Mouse (Mus musculus) heart, embryonic 16.5 days (tissue): ENCODE measurements around the gene Wap. TPM values are rescaled to one million over a fixed set of nuclear protein-coding genes. Genes with fewer than 3 reads are reported as not detected.
A peak's percentile ranks its signal among the peaks of the same experiment; 100 is the strongest.
"Not testable (repeated sequence)": the region's sequence is repeated elsewhere in the genome, so short reads cannot be mapped to it uniquely, and the experiment has no call there.

Experiments used
- ATAC-seq: fragments of 200-750 bp; cut with Nextera tagmentation; replicated peaks from 2 replicates; pipeline ENCODE4 v1.8.0; 2017; ENCODE audit warnings: moderate number of reproducible peaks; ENCODE audit not compliant: insufficient read depth, low FRiP score; ENCODE audit errors: extremely low read depth
- H3K27ac ChIP-seq: fragments of 300-500 bp; sonication (generic); 2 replicates; pipeline ENCODE4 v1.5.1; 2014; ENCODE audit warnings: mild to moderate bottlenecking, low read length, control low read depth, moderate library complexity
- H3K27me3 ChIP-seq: fragments of 300-500 bp; sonication (generic); 2 replicates; pipeline ENCODE4 v1.6.1; 2014; ENCODE audit warnings: low read length, mixed read lengths; ENCODE audit not compliant: control insufficient read depth, insufficient read depth
- H3K36me3 ChIP-seq: fragments of 300-500 bp; sonication (generic); 2 replicates; pipeline ENCODE4 v1.6.1; 2014; ENCODE audit not compliant: control insufficient read depth, insufficient read depth
- H3K4me1 ChIP-seq: fragments of 300-500 bp; sonication (generic); 2 replicates; pipeline ENCODE4 v1.6.1; 2014; ENCODE audit warnings: low read length, mixed read lengths; ENCODE audit not compliant: control insufficient read depth, insufficient read depth
- H3K4me2 ChIP-seq: fragments of 300-500 bp; sonication (generic); 2 replicates; pipeline ENCODE4 v1.6.1; 2014; ENCODE audit warnings: low read depth, mild to moderate bottlenecking, control low read depth, low read length
- H3K4me3 ChIP-seq: fragments of 300-500 bp; sonication (generic); 2 replicates; pipeline ENCODE4 v1.5.1; 2014; ENCODE audit warnings: mild to moderate bottlenecking, control low read depth, low read length
- H3K9ac ChIP-seq: fragments of 300-500 bp; sonication (generic); 2 replicates; pipeline ENCODE4 v1.6.1; 2014; ENCODE audit warnings: low read length, control low read depth
- H3K9me3 ChIP-seq: fragments of 300-500 bp; sonication (generic); replicated peaks from 2 replicates; pipeline ENCODE4 v1.6.1; 2016; ENCODE audit warnings: low read length; ENCODE audit not compliant: control insufficient read depth
- WGBS: fragments of 180-500 bp; shearing (Covaris S2); extraction: QIAGEN DNeasy Blood & Tissue Kit; methylation state at CpG from one replicate; pipeline ENCODE4 v1.1.7; 2014; 5-methylcytosine and 5-hydroxymethylcytosine counted together
- polyA plus RNA-seq: library from polyadenylated mRNA; unstranded; fragments of >200 nt; fragmentation: Nextera tagmentation; extraction: Ambion mirVana; gene quantifications from 2 replicates; pipeline ENCODE4 v1.2.1, GENCODE M21; 2015

Gene Wap
- polyA plus RNA-seq, 1 experiment from 2014 or later, result not detected

GRCm38 (mm10) chr11:6670044-6670443 lies 31.6 kb upstream of the Wap start:
- Histone ChIP-seq H3K4me3 (no peak overlapping the region), H3K4me1 (no peaks in the 10 kb centered on the region), H3K9me3 (no peaks in the 10 kb centered on the region), H3K36me3 (no peaks in the 10 kb centered on the region), H3K4me2 (no peak overlapping the region), H3K27ac (no peak overlapping the region), H3K9ac (no peak overlapping the region), H3K27me3 (no peaks in the 10 kb centered on the region)
- 42% methylated on average over 2 of the region's 2 CpGs for WGBS
- no peak for ATAC-seq

DNA sequence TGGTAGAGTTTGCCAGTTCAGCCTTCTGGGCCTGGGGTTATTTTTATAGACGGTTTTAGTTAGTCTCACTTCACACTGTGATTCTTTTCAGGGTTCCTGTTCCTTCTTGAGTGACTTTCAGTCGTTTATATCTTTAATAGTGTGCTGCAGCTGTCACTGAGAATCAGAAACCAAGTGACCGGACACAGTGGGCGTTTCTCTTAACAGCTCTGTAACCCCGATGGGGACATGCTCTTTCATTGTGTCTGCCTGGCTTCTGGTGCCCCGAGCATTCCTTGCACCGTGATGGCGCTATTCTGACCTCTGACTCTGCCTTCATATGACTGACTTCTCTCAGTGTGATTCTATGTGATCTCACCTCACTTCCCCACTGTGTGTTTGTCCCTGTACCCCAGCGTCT lies 30.6 kb upstream of the Wap start:
- Histone ChIP-seq H3K9me3 (no peaks in the 10 kb centered on the region), H3K27me3 (no peaks in the 10 kb centered on the region), H3K27ac (no peak overlapping the region), H3K4me1 (no peaks in the 10 kb centered on the region), H3K4me2 (no peak overlapping the region), H3K4me3 (no peak overlapping the region), H3K9ac (no peak overlapping the region), H3K36me3 (no peaks in the 10 kb centered on the region)
- no peak for ATAC-seq
- WGBS, result 53% methylated on average over 9 of the region's 9 CpGs

DNA sequence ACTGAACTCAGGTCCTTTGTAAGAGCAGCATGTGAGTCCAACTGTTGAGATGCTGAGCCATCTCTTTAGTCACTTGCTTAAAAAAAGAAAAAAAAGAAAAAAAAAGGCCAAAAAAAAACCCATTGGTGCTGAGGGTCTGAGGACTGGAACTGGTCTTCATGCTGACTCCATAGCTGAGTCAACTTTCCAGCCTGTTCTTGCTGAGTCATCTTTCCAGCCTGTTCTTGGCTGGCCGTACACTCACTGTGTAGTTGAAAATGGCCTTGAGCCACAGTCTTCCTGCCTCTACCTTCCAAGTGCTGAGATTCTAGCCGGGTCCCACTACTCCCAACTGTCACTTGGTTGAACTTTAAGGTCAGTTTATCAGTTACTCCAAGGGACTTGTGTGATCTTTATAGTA lies 28.2 kb upstream of the Wap start:
- no peaks in the 10 kb centered on the region for H3K27me3 ChIP-seq
- no peaks in the 10 kb centered on the region for H3K9me3 ChIP-seq
- 67% methylated on average over 2 of the region's 2 CpGs for WGBS
- H3K4me2 ChIP-seq, result no peak overlapping the region
- H3K4me3 ChIP-seq, result no peak overlapping the region
- no peaks in the 10 kb centered on the region for H3K4me1 ChIP-seq
- ATAC-seq, result no peak
- H3K36me3 ChIP-seq, result no peaks in the 10 kb centered on the region
- no peak overlapping the region for H3K27ac ChIP-seq
- no peak overlapping the region for H3K9ac ChIP-seq

- 0 out of 2 replicates have a peak, but pooled peaks cover 2% of the 10 kb centered on the region for H3K4me1 ChIP-seq
- WGBS, result 77% methylated on average over 14 of the region's 14 CpGs
- no peak overlapping the region for H3K4me2 ChIP-seq
- H3K4me3 ChIP-seq, result no peak overlapping the region
- H3K27ac ChIP-seq, result no peak overlapping the region
- no peaks in the 10 kb centered on the region for H3K36me3 ChIP-seq
- H3K9me3 ChIP-seq, result no peaks in the 10 kb centered on the region
- no peak for ATAC-seq
- no peak overlapping the region for H3K9ac ChIP-seq
- H3K27me3 ChIP-seq, result peaks cover 6% of the 10 kb centered on the region
These were observed 22.8 kb upstream of the Wap start for GRCm38 (mm10) chr11:6661206-6661605.

- Histone ChIP-seq H3K4me2 (peak within 1 kb of the TSS; percentile 77), H3K4me1 (0 out of 2 replicates have a peak, but pooled peaks cover 2% of the 10 kb centered on the region), H3K27ac (no peak within 1 kb of the TSS), H3K36me3 (no peaks in the 10 kb centered on the region), H3K27me3 (peaks cover 12% of the 10 kb centered on the region), H3K9me3 (no peaks in the 10 kb centered on the region), H3K9ac (peak within 1 kb of the TSS; percentile 44), H3K4me3 (peak within 1 kb of the TSS; percentile 51)
- ATAC-seq, result peak; percentile 54; the same call in 1 of the 2 replicates
- under 1% methylated on average over 18 of the region's 18 CpGs for WGBS
These were observed 19.8 kb upstream of the Wap start, which contains the start of gene Ramp3 for GRCm38 (mm10) chr11:6658271-6658670. Gene Ramp3, plus strand, starts transcription at chr11:6658521.

DNA sequence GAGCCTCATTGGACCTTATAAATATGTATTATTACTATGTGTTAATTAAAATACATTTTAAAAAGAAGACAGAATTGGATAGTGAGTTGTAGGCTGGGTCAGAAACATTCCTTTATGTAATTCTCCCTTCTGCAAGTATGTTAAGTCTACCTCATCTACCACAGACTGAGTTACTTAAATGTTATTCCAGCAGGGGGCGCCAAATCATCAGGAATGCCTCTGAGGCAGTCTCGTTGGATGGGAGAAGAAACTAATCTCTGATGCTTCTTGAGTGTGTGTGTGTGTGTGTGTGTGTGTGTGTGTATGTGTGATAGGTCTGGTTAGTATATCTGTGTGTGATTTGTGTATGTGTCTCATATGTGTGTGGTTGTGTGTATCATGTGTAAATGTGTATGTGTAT lies 16.5 kb upstream of the Wap start:
- Histone ChIP-seq H3K27me3 (peaks cover 9% of the 10 kb centered on the region), H3K4me2 (no peak overlapping the region), H3K27ac (no peak overlapping the region), H3K9ac (no peak overlapping the region), H3K4me3 (no peak overlapping the region), H3K9me3 (no peaks in the 10 kb centered on the region), H3K36me3 (no peaks in the 10 kb centered on the region), H3K4me1 (0 out of 2 replicates have a peak, but pooled peaks cover 2% of the 10 kb centered on the region)
- ATAC-seq, result peak; percentile 46; the same call in 1 of the 2 replicates
- 0% methylated on average over 2 of the region's 2 CpGs for WGBS

DNA sequence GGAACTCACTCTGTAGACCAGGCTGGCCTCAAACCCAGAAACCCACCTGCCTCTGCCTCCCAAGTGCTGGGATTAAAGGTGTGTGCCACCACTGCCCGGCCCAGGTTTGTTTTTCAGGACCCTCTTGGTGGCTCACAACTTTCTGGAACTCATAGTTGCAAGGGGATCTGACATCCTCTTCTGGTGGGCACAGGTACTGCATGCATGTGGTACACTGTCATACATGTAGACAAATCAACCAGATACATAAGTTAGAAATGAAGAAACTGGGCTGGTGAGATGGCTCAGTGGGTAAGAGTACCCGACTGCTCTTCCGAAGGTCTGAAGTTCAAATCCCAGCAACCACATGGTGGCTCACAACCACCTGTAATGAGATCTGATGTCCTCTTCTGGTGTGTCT lies 14.5 kb upstream of the Wap start:
- H3K9me3 ChIP-seq, ATAC-seq, H3K4me1 ChIP-seq, H3K27me3 ChIP-seq, H3K4me3 ChIP-seq, H3K4me2 ChIP-seq, H3K36me3 ChIP-seq, H3K9ac ChIP-seq, H3K27ac ChIP-seq: not testable (repeated sequence)
- WGBS, result 71% methylated on average over 3 of the region's 3 CpGs

DNA sequence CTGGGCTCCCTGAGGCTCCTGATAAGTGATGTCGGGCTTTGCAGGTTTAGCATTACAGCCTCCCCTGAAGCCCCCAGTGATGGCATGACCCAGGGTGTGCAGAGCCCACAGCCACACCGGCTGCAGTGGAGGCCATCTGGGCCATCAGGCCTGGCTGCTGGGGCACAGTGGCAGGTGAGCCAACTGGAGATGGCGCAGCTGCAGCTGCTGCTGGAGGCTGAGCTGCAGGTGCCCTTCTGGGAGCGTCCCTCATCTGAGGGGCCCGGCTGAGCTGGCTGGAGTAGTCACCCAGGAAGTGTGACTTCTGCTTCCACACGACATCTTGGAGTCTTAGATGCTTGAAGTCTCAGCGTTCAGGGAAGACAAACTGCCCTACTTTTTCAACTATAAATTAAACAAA lies 12.1 kb upstream of the Wap start:
- H3K9ac ChIP-seq, result no peak overlapping the region
- 52% methylated on average over 7 of the region's 7 CpGs for WGBS
- ATAC-seq, result 0 out of 2 replicates have a peak, but pooled peaks have one; percentile 31
- peaks cover 2% of the 10 kb centered on the region; the same call in 1 of the 2 replicates for H3K27me3 ChIP-seq
- no peaks in the 10 kb centered on the region for H3K4me1 ChIP-seq
- no peaks in the 10 kb centered on the region for H3K9me3 ChIP-seq
- H3K4me3 ChIP-seq, result no peak overlapping the region
- no peaks in the 10 kb centered on the region for H3K36me3 ChIP-seq
- H3K4me2 ChIP-seq, result no peak overlapping the region
- no peak overlapping the region for H3K27ac ChIP-seq

DNA sequence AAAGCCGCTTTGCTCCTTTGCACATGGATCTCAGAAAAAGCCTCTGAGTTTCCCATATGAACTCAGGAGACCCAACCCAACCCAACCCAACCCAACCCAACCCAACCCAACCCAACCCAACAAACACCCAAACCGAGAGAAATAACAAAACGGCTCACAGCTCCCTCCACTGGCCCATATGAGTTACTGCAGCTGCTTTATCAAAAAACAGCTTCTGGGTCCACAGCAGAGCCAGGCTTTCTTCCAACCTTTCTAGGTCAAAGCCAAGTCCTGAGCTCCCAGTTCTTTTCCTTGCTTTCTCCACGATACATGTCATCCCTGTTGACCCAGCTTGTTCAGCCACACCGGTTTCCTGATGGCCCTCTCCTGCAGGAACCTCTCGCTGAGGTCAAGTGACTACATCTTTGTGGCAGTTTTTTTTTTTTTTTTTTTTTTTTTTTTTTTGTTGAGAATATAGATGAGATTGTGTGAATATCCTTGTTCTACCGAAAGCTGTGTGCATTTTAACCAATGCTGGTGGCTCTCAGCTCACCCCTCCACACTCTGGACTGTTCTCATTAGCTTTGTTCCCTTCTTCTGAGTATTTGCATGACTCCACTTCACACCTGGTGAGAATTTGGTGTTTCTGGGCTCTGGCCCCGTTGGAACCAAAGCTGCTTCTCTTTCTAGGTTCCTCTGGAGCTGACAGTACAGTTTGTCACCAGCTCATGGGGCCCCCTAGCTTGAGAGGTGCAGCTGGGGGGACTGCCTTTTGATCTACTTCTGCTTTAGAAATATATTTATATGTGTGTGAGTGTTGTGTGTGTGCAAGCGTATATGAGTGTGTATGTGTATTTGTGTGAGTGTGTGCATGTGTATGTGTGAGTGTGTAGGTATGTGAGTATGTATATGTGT lies 9.6 kb upstream of the Wap start:
- no peak for ATAC-seq
- WGBS, result 51% methylated on average over 9 of the region's 9 CpGs
- Histone ChIP-seq H3K9me3 (no peaks in the 10 kb centered on the region), H3K27ac (no peak overlapping the region), H3K4me3 (no peak overlapping the region), H3K4me2 (no peak overlapping the region), H3K27me3 (no peaks in the 10 kb centered on the region), H3K9ac (no peak overlapping the region), H3K36me3 (no peaks in the 10 kb centered on the region), H3K4me1 (no peaks in the 10 kb centered on the region)
